Mouse (Mus musculus) heart, embryonic 15.5 days (tissue): ENCODE results near the gene Srsx. TPM values are rescaled to one million over a fixed set of nuclear protein-coding genes. Genes with fewer than 3 reads are reported as not detected.
"Not testable (repeated sequence)": the region's sequence is repeated elsewhere in the genome, so short reads cannot be mapped to it uniquely, and the experiment has no call there.

ENCODE experiments used
- ATAC-seq: fragments of 200-750 bp; cut with Nextera tagmentation; replicated peaks from 2 replicates; pipeline ENCODE4 v1.8.0; 2017; ENCODE audit warnings: low read depth, moderate TSS enrichment; ENCODE audit not compliant: insufficient number of reproducible peaks, insufficient read depth, low FRiP score
- H3K27ac ChIP-seq: fragments of 300-500 bp; sonication (generic); 2 replicates; pipeline ENCODE4 v1.5.1; 2015; ENCODE audit warnings: mild to moderate bottlenecking, inconsistent platforms
- H3K27me3 ChIP-seq: fragments of 300-500 bp; sonication (generic); 2 replicates; pipeline ENCODE4 v1.6.1; 2015; ENCODE audit warnings: inconsistent platforms
- H3K36me3 ChIP-seq: fragments of 300-500 bp; sonication (generic); 2 replicates; pipeline ENCODE4 v1.6.1; 2015; ENCODE audit warnings: mild to moderate bottlenecking, inconsistent platforms
- H3K4me1 ChIP-seq: fragments of 300-500 bp; sonication (generic); replicated peaks from 2 replicates; pipeline ENCODE4 v1.6.1; 2015; ENCODE audit warnings: inconsistent platforms
- H3K4me2 ChIP-seq: fragments of 300-500 bp; sonication (generic); 2 replicates; pipeline ENCODE4 v1.6.1; 2015; ENCODE audit warnings: inconsistent platforms, mild to moderate bottlenecking, moderate library complexity
- H3K4me3 ChIP-seq: fragments of 300-500 bp; sonication (generic); 2 replicates; pipeline ENCODE4 v1.5.1; 2015; ENCODE audit warnings: mild to moderate bottlenecking, inconsistent platforms
- H3K9ac ChIP-seq: fragments of 300-500 bp; sonication (generic); 2 replicates; pipeline ENCODE4 v1.6.1; 2015; ENCODE audit warnings: mild to moderate bottlenecking, inconsistent platforms
- H3K9me3 ChIP-seq: fragments of 300-500 bp; sonication (generic); replicated peaks from 2 replicates; pipeline ENCODE4 v1.6.1; 2016; ENCODE audit warnings: inconsistent platforms
- WGBS: fragments of 180-500 bp; shearing (Covaris S2); methylation state at CpG from one replicate; pipeline ENCODE4 v1.1.7; 2015; ENCODE audit warnings: mixed read lengths; 5-methylcytosine and 5-hydroxymethylcytosine counted together
- polyA plus RNA-seq: library from polyadenylated mRNA; unstranded; fragments of >200 nt; fragmentation: Nextera tagmentation; extraction: Ambion mirVana; gene quantifications from 2 replicates; pipeline ENCODE4 v1.2.1, GENCODE M21; 2015

Srsx gene
- not detected in 2 replicates for polyA plus RNA-seq

DNA sequence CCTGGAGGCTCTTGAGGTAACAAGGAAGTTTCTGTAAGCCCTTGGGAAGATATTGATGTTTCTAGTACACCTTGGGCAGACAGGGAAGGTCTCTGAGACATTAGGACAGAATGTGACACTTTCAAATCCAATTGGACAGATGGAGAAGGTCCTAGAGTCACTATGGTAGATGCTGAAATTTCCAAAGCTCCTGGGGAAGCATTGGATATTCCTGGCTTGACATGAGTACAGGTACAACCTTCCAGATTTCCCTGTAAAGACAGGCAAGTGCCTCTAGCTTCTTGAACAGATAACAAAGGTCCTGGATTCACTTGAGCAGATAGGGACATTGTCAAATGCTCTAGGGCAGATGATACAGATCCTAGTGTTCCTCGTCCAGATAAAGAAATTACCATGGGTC lies at the start of gene Srsx:
Gene Srsx, minus strand, starts transcription at position 101 of the 400 bp plus-strand sequence.
- ATAC-seq, H3K4me2 ChIP-seq, H3K27ac ChIP-seq, H3K27me3 ChIP-seq, H3K36me3 ChIP-seq, H3K9me3 ChIP-seq, H3K4me1 ChIP-seq, H3K9ac ChIP-seq, H3K4me3 ChIP-seq: not testable (repeated sequence)
- WGBS: 50% methylated on average over 1 of the region's 1 CpGs

DNA sequence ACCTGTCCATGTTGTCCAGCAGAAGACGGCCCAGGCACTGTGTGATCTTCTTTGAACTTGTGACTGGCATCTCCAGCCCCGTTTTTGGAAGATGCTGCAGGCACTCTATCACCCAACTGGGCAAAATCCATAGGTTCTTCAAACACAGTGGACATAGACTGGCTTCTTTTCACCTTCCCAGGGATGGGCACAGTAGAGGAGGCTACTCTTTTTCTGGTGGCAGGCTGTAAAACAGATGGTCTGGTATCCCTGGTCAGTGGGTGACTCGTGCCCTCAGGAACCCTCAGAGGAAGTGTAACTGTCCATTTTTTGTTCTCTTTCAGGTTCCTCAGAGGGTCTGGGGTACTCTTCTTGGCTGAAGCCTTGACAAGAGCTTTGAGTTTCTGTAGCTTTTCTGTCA lies 24.5 kb upstream of the Srsx start, which contains the start of gene Gm17577:
Gene Gm17577, minus strand, starts transcription at position 101 of the 400 bp plus-strand sequence.
- not testable (repeated sequence) for H3K4me3 ChIP-seq

More for the DNA sequence above, 24.5 kb upstream of the Srsx start, which contains the start of gene Gm17577:
- ATAC-seq, H3K27me3 ChIP-seq, H3K4me2 ChIP-seq, H3K9ac ChIP-seq, H3K9me3 ChIP-seq, H3K4me1 ChIP-seq, H3K36me3 ChIP-seq, H3K27ac ChIP-seq: not testable (repeated sequence)
- no CpG with 5 or more reads among the region's 3 CpGs for WGBS

Other genes with a start within 250 kb of the Srsx start
- not detected in 2 replicates for gene Gm17521, start 192.8 kb downstream of the Srsx start, polyA plus RNA-seq
- gene Cldn34c1, start 119.0 kb downstream of the Srsx start, polyA plus RNA-seq: 9.3 and 10.8 TPM in 2 replicates
- gene Gm17577, start 24.4 kb upstream of the Srsx start, polyA plus RNA-seq: not detected in 2 replicates